8 mouse cellular contexts compared by ENCODE assay signal in the genomic region with DNA sequence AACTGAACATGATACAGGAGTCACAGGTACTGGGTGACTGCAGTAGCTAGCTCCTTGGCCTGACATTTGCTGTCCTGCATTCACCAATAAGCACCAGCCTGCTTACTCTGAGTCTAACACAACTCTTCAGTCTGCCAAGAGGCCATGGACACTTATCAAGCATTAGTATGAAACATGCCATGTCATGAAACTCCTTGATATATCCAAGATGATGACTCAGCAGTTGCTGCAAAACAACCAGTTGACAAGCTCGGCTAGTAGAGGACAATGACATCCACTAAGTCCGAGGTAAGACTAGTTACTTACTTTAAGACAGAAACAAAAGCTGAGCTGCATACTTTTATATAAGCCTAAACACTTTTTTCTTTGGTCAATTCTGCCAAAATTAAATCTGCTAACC. TPM values are rescaled to one million over a fixed set of nuclear protein-coding genes. Genes with fewer than 3 reads are reported as not detected.
A peak's percentile ranks its signal among the peaks of the same experiment; 100 is the strongest.
DNase-seq lines count a peak whose midpoint lies in the region; ATAC-seq and TF ChIP-seq lines count a peak whose summit lies in the region.

No protein-coding gene starts in this region.

- no peak for ATAC-seq in heart, embryonic 13.5 days (ENCODE audit: extremely low read depth, insufficient number of reproducible peaks, low FRiP score, low TSS enrichment)
- no peak for ATAC-seq in forebrain, embryonic 14.5 days
- ATAC-seq in liver, embryonic 15.5 days (ENCODE audit: insufficient read depth), result peak; percentile 38
- ATAC-seq in frontal cortex, adult (ENCODE audit: low TSS enrichment), result no peak

- no peak overlapping the region for H3K27ac ChIP-seq in heart, embryonic 13.5 days (replicated peaks)
- no peak overlapping the region; the same call in 1 of the 2 replicates for H3K27ac ChIP-seq in ES-E14 (ENCODE audit: insufficient read depth, low read depth, low read length, poor library complexity, severe bottlenecking)
- no peak overlapping the region for H3K27ac ChIP-seq in forebrain, embryonic 14.5 days (ENCODE audit: low read depth, low read length)
- H3K27ac ChIP-seq in liver, embryonic 15.5 days (replicated peaks), result peak overlapping the region; percentile 92

- DNase-seq in heart, postnatal 36 days, result no peak
- DNase-seq in ES-E14 (ENCODE audit: low read depth, low spot score), result no peak
- no peak for DNase-seq in forebrain, embryonic 14.5 days (ENCODE audit: low spot score)
- DNase-seq in left cerebral cortex, postnatal 25 days (ENCODE audit: low spot score in 2 of 2), result no peak
- no peak for DNase-seq in thymus, postnatal 4 days

- intact Hi-C loops in heart, postnatal 36 days (cut with DNase I), result no loop called here
- intact Hi-C loops in left cerebral cortex, postnatal 25 days (cut with DNase I), result no loop called here

- no peaks in the 10 kb centered on the region for H3K9me3 ChIP-seq in heart, embryonic 13.5 days
- no peaks in the 10 kb centered on the region for H3K9me3 ChIP-seq in ES-E14 (ENCODE audit: control insufficient read depth, insufficient read depth, low read depth, low read length)
- H3K9me3 ChIP-seq in forebrain, embryonic 14.5 days (replicated peaks; ENCODE audit: control insufficient read depth, low read length), result no peaks in the 10 kb centered on the region
- no peaks in the 10 kb centered on the region for H3K9me3 ChIP-seq in liver, embryonic 15.5 days (replicated peaks)

- 17% methylated on average over 2 of the region's 2 CpGs for WGBS in heart, embryonic 13.5 days
- WGBS in forebrain, embryonic 14.5 days, result 18% methylated on average over 2 of the region's 2 CpGs
- WGBS in liver, embryonic 15.5 days (ENCODE audit: insufficient replicate concordance), result 6% methylated on average over 2 of the region's 2 CpGs

- in situ Hi-C loops in ES-E14 (cut with MboI; ENCODE audit: low sequenced_read_pairs in 2 of 2, unreplicated experiment in 2 of 2), result no loop called here

- H3K4me1 ChIP-seq in heart, embryonic 13.5 days, result peaks cover 27% of the 10 kb centered on the region
- H3K4me1 ChIP-seq in ES-E14 (ENCODE audit: control insufficient read depth in 2 of 2, insufficient read depth in 2 of 2, low read length in 2 of 2, poor library complexity in 1 of 2), result peaks cover 5 to 12% of the 10 kb centered on the region in 2 experiments; a peak in 3 of 4 replicates
- H3K4me1 ChIP-seq in forebrain, embryonic 14.5 days (ENCODE audit: control insufficient read depth, insufficient read depth, low read length), result peaks cover 18% of the 10 kb centered on the region
- peaks cover 48% of the 10 kb centered on the region for H3K4me1 ChIP-seq in liver, embryonic 15.5 days (replicated peaks)

- no peaks in the 10 kb centered on the region for H3K36me3 ChIP-seq in heart, embryonic 13.5 days
- no peaks in the 10 kb centered on the region for H3K36me3 ChIP-seq in ES-E14 (ENCODE audit: control insufficient read depth, insufficient read depth, low read length, poor library complexity, severe bottlenecking)
- no peaks in the 10 kb centered on the region for H3K36me3 ChIP-seq in forebrain, embryonic 14.5 days (ENCODE audit: control insufficient read depth, insufficient read depth, low read length)
- H3K36me3 ChIP-seq in liver, embryonic 15.5 days (replicated peaks), result no peaks in the 10 kb centered on the region

- H3K4me3 ChIP-seq in heart, embryonic 13.5 days, result peak overlapping the region; percentile 84
- peak overlapping the region; percentile 25 to 82; a peak in 3 of 4 replicates for H3K4me3 ChIP-seq in ES-E14 (ENCODE audit: insufficient read depth in 1 of 2, low read depth in 1 of 2, low read length in 2 of 2, poor library complexity in 1 of 2, severe bottlenecking in 1 of 2)
- no peak overlapping the region for H3K4me3 ChIP-seq in forebrain, embryonic 14.5 days (ENCODE audit: low read depth, low read length)
- H3K4me3 ChIP-seq in liver, embryonic 15.5 days (replicated peaks), result peak overlapping the region; percentile 100

- peak overlapping the region; percentile 58; the same call in 1 of the 2 replicates for H3K9ac ChIP-seq in heart, embryonic 13.5 days
- no peak overlapping the region; the same call in 1 of the 2 replicates for H3K9ac ChIP-seq in ES-E14 (ENCODE audit: insufficient read depth, low read depth, low read length, poor library complexity, severe bottlenecking)
- H3K9ac ChIP-seq in forebrain, embryonic 14.5 days (ENCODE audit: low read length), result no peak overlapping the region
- H3K9ac ChIP-seq in liver, embryonic 15.5 days, result peak overlapping the region; percentile 50

- peak overlapping the region; percentile 84 for H3K4me2 ChIP-seq in heart, embryonic 13.5 days
- H3K4me2 ChIP-seq in forebrain, embryonic 14.5 days (ENCODE audit: low read length), result peak overlapping the region; percentile 76
- H3K4me2 ChIP-seq in liver, embryonic 15.5 days, result peak overlapping the region; percentile 72

- H3K27me3 ChIP-seq in heart, embryonic 13.5 days (replicated peaks), result no peaks in the 10 kb centered on the region
- no peaks in the 10 kb centered on the region for H3K27me3 ChIP-seq in forebrain, embryonic 14.5 days (replicated peaks; ENCODE audit: control insufficient read depth, insufficient read depth, low read length)
- H3K27me3 ChIP-seq in liver, embryonic 15.5 days, result no peaks in the 10 kb centered on the region

TF ChIP-seq in ES-E14, 5 proteins besides CTCF, POLR2A, EP300 and RAD21:
- TF ChIP-seq CHD2 (IDR thresholded peaks at IDR 0.05; ENCODE audit: low read depth, low read length) (no peak), ZC3H11A (IDR thresholded peaks at IDR 0.05; ENCODE audit: borderline replicate concordance, low read depth, low read length) (no peak), MAFK (IDR thresholded peaks at IDR 0.05; ENCODE audit: insufficient read depth, low read depth, low read length) (peak; percentile 94), HCFC1 (IDR thresholded peaks at IDR 0.05; ENCODE audit: borderline replicate concordance, insufficient read depth, low read length) (no peak), ZNF384 (IDR thresholded peaks at IDR 0.05; ENCODE audit: low read depth, low read length) (no peak)

RNA-seq across cellular contexts. Expression of gene Nup153, which starts 2.5 kb away (rescaled TPM):
- polyA plus RNA-seq in heart, embryonic 13.5 days (2015; fragmentation: Nextera tagmentation; extraction: Ambion mirVana), result 12.7 and 13.2 TPM in 2 replicates
- total RNA-seq in heart, postnatal 36 days (2021), result 10 to 100 TPM; 29.0 to 41.1 TPM
- total RNA-seq in ES-E14 (2012; rRNA removed), result 125 and 129 TPM in 2 replicates
- polyA plus RNA-seq in forebrain, embryonic 14.5 days (2014; fragmentation: Nextera tagmentation; extraction: Ambion mirVana), result 25.6 and 27.3 TPM in 2 replicates
- polyA plus RNA-seq in liver, embryonic 15.5 days (2015; fragmentation: Nextera tagmentation; extraction: Ambion mirVana), result 16.5 and 17.2 TPM in 2 replicates
- total RNA-seq in left cerebral cortex, postnatal 25 days (2021), result 10 to 100 TPM; 52.0 to 57.7 TPM

RNA-seq across cellular contexts. Expression of gene Fam8a1, which starts 55.9 kb away (rescaled TPM):
- polyA plus RNA-seq in heart, embryonic 13.5 days (2015; fragmentation: Nextera tagmentation; extraction: Ambion mirVana), result 7.6 and 9.5 TPM in 2 replicates
- 10 to 100 TPM; 36.4 to 37.4 TPM for total RNA-seq in heart, postnatal 36 days (2021)
- total RNA-seq in ES-E14 (2012; rRNA removed), result 28.2 and 32.0 TPM in 2 replicates
- polyA plus RNA-seq in forebrain, embryonic 14.5 days (2014; fragmentation: Nextera tagmentation; extraction: Ambion mirVana), result 13.6 and 14.9 TPM in 2 replicates
- polyA plus RNA-seq in liver, embryonic 15.5 days (2015; fragmentation: Nextera tagmentation; extraction: Ambion mirVana), result 2.8 and 3.0 TPM in 2 replicates
- 10 to 100 TPM; 82.9 to 85.4 TPM for total RNA-seq in left cerebral cortex, postnatal 25 days (2021)

Comparison
In these comparisons a context has a peak if more than half of its experiments do, and no peak if none do; other contexts are left out.
1. H3K9ac ChIP-seq: peak in heart, embryonic 13.5 days (single experiment) and liver, embryonic 15.5 days (single experiment); none in ES-E14 (single experiment) and forebrain, embryonic 14.5 days (single experiment).
2. Peak in every context shown above with its lines, with median percentiles within 50 percentile points of each other: H3K4me2 ChIP-seq.